Mouse (Mus musculus): Measurements from ENCODE around the gene Phyhipl.

The Phyhipl gene

GRCm38 (mm10) chr10:70655828-70656227 lies at the start of gene Phyhipl:
TSS of gene Phyhipl (minus strand) at chr10:70655965.
- no peak for DNase-seq (ENCODE audit: low read depth)

GRCm38 (mm10) chr10:70703211-70703610 lies 47.4 kb upstream of the Phyhipl start:
- no peak for DNase-seq (ENCODE audit: low read depth)

GRCm38 (mm10) chr10:70699581-70699980 lies 43.8 kb upstream of the Phyhipl start:
- DNase-seq (ENCODE audit: low read depth) = no peak

GRCm38 (mm10) chr10:70698014-70698413 lies 42.2 kb upstream of the Phyhipl start:
- DNase-seq (ENCODE audit: low read depth) = no peak

- no peak for DNase-seq (ENCODE audit: low read depth)
Measured at GRCm38 (mm10) chr10:70696748-70697585, 41.2 kb upstream of the Phyhipl start.

GRCm38 (mm10) chr10:70689346-70689745 lies 33.6 kb upstream of the Phyhipl start:
- DNase-seq (ENCODE audit: low read depth) = no peak

- no peak for DNase-seq (ENCODE audit: low read depth)
Measured at GRCm38 (mm10) chr10:70688881-70689280, 33.1 kb upstream of the Phyhipl start.

GRCm38 (mm10) chr10:70686941-70687703 lies 31.4 kb upstream of the Phyhipl start:
- DNase-seq (ENCODE audit: low read depth) = no peak

- DNase-seq (ENCODE audit: low read depth) = no peak
Measured at GRCm38 (mm10) chr10:70686505-70686904, 30.7 kb upstream of the Phyhipl start.

- no peak for DNase-seq (ENCODE audit: low read depth)
Measured at GRCm38 (mm10) chr10:70683508-70683907, 27.7 kb upstream of the Phyhipl start.

- no peak for DNase-seq (ENCODE audit: low read depth)
Measured at GRCm38 (mm10) chr10:70677946-70678345, 22.2 kb upstream of the Phyhipl start.

GRCm38 (mm10) chr10:70656272-70656671 lies 507 bp upstream of the Phyhipl start:
- DNase-seq (ENCODE audit: low read depth) = no peak

GRCm38 (mm10) chr10:70654655-70655054 lies 1.1 kb downstream of the Phyhipl start:
- no peak for DNase-seq (ENCODE audit: low read depth)

- no peak for DNase-seq (ENCODE audit: low read depth)
Measured at GRCm38 (mm10) chr10:70654139-70654538, 1.6 kb downstream of the Phyhipl start.

- no peak for DNase-seq (ENCODE audit: low read depth)
Measured at GRCm38 (mm10) chr10:70651769-70652648, 3.8 kb downstream of the Phyhipl start.

- DNase-seq (ENCODE audit: low read depth) = no peak
Measured at GRCm38 (mm10) chr10:70648831-70649230, 6.9 kb downstream of the Phyhipl start.

GRCm38 (mm10) chr10:70643131-70643530 lies 12.6 kb downstream of the Phyhipl start:
- no peak for DNase-seq (ENCODE audit: low read depth)

- DNase-seq (ENCODE audit: low read depth) = no peak
Measured at GRCm38 (mm10) chr10:70640896-70641596, 14.7 kb downstream of the Phyhipl start.

- DNase-seq (ENCODE audit: low read depth) = no peak
Measured at GRCm38 (mm10) chr10:70640075-70640737, 15.6 kb downstream of the Phyhipl start.

GRCm38 (mm10) chr10:70637640-70638328 lies 18.0 kb downstream of the Phyhipl start:
- no peak for DNase-seq (ENCODE audit: low read depth)

Measured in naive thymus-derived CD4-positive, alpha-beta T cell, adult 2 months (primary cell).